Mouse (Mus musculus) bone marrow, adult 2 months (tissue): ENCODE data around the gene Ethe1.

ENCODE experiments used
- CTCF ChIP-seq: fragments of 200-500 bp; IDR thresholded peaks from 2 replicates; pipeline ENCODE4 v1.5.1; 2011; ENCODE audit warnings: low read length, control low read depth; ENCODE audit not compliant: control insufficient read depth, insufficient read depth
- POLR2A ChIP-seq: fragments of 200-500 bp; IDR thresholded peaks from 2 replicates; pipeline ENCODE4 v1.6.1; 2011; ENCODE audit warnings: low read depth, mild to moderate bottlenecking, control low read depth, low read length, borderline replicate concordance; ENCODE audit not compliant: control insufficient read depth

DNA sequence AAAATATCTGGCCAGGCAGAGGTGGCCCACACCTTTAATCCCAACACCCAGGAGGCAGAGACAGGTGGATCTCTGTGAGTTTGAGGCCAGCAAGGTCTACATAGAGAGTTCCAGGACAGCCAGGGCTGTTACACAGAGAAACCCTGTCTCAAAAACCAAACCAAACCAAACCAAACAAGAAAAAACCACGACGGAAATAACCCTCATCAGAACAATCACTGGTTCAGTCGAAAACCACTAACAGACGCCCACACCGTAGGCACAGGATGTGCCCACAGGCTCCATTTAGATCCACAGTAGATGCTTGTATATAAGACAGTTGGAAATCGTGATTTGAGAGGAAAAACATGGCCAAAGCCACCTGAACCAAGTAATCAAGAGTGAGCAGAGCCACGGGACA lies 57.7 kb downstream of the Ethe1 start:
- TF ChIP-seq POLR2A (no peak), CTCF (no peak)
